Mouse (Mus musculus) layer of hippocampus, adult 2 months (tissue): ENCODE data around the gene Ube2u. TPM values are rescaled to one million over a fixed set of nuclear protein-coding genes. Genes with fewer than 3 reads are reported as not detected.

ENCODE experiments used
- DNase-seq, 2 experiments: peaks; one replicate each; pipeline ENCODE4 v3.0.0; 2022; ENCODE audit warnings: low spot score in 2 of 2
- H3K27ac ChIP-seq: fragments of 200-600 bp; 2 replicates; pipeline ENCODE4 v1.8.1; 2022
- H3K4me3 ChIP-seq: fragments of 200-600 bp; 2 replicates; pipeline ENCODE4 v1.8.1; 2022; ENCODE audit warnings: mild to moderate bottlenecking
- CTCF ChIP-seq: fragments of 200-600 bp; conservative IDR thresholded peaks from 2 replicates; pipeline ENCODE4 v1.8.1; 2022; ENCODE audit warnings: antibody characterized with exemption, mild to moderate bottlenecking, moderate library complexity
- total RNA-seq, 2 experiments: library from RNA; stranded (reverse); gene quantifications; 2 replicates each; pipeline ENCODE4 v1.2.3; 2021

Gene Ube2u
- total RNA-seq, 2 experiments from 2014 or later = not detected

DNA sequence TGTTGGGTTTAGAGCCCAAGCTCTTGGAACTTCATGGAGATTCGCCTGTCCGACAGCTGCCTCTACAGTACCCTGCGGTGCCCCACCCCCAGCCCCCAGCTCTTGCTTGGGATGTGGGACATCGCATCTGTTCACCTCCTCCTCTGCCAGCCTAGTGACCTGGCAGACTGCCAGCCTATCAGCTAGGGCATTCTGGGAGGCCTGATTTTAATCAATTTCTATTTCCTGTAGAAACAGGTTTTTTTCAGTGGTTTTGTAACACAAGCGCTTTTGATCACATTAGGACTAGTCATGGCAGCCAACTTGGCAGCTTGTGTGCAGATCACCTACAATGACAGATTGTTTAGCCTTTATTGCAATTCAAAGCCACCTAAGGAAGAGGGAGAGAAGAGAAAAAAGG, 118.0 kb downstream of the Ube2u start:
- TF ChIP-seq CTCF = no peak
- H3K27ac ChIP-seq = peak overlapping the region; percentile 68
- H3K4me3 ChIP-seq = no peak overlapping the region

DNA sequence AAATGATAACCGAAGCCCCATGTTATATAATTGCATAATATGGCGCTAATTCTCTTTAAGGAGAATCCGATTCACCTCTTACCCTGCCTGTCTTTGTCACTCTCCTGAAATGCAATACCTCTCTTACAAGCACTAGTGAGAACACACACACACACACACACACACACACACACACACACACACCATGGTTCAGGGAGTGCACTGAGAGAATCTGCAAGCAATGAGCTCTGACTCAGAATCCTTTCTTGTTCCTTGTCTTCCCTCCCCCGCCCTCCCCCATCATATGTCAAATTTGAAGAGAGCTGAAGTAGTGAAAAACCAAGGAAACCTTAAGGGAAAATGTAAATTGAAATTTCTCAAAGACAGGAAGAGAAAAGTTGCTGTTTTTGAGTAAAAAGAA, 118.4 kb downstream of the Ube2u start:
- Histone ChIP-seq H3K27ac (peak overlapping the region; percentile 68), H3K4me3 (no peak overlapping the region)
- TF ChIP-seq CTCF = no peak
- DNase-seq = no peak

More for the DNA sequence above, 118.0 kb downstream of the Ube2u start:
- DNase-seq = peak; percentile 45 to 69
